Mouse (Mus musculus): ENCODE measurements at regions not wholly inside any gene's neighbourhood (a gene's known extent, or its start where the extent isn't known, plus 50 kb on each side); places are given as distances from the start of the nearest gene placed in this dataset.

DNA sequence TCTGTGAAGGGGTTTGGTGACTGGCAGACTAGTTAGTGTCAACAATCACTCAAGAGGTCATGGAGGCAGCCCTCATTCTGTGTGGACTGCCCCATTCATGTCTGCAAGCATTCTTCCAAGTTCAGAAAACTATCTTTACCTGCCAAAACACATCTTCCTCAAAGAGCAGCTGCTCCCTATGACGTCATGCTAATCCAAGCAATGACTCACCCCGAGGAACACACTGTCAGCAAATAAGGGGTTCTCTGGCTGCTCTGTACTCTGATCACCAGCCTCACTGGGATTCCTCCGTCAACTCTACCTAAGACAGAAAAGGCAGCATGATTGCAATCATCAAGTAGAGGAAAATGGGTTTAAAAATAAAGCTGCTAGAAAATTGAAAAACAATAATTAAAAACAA is 165.4 kb upstream of the Nabp1 start:
- peak; percentile 77 for DNase-seq

DNA sequence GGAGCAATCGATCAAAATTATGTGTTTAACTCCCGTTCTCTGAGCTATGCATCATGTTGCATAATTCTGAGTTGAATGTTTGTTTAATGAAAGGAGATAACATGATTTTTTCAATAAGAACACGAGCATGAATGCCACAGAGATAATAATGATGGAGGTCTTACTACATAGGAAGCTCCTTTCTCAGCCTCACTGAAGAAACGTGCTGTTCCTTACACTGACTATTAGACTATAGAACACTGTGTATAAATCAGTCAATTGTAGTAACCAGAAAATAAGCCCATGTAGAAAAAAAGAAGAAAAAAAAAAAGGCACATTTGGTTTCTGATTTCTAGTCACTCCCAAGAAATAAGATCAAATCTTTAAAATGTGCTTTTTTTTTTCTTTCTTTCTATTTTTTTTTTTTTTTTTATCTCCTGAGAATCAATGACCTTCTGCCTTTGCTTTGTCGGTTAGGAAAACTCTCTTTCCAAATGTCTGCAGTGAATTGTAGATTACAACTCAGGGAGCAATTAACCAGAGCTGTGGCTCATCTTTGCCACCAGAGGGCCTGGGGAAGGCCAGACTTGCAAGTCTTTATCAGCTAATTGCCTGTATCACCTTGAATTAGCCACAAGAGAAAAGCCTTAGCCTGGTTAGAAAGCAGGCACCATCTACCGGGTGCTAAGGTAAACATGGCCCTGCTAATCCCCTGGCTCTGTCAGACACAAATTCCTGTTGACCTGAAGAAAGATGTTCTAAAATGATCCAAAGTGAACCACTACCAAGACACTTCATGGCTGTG is 160.5 kb upstream of the Nabp1 start:
- DNase-seq = peak; percentile 41

DNA sequence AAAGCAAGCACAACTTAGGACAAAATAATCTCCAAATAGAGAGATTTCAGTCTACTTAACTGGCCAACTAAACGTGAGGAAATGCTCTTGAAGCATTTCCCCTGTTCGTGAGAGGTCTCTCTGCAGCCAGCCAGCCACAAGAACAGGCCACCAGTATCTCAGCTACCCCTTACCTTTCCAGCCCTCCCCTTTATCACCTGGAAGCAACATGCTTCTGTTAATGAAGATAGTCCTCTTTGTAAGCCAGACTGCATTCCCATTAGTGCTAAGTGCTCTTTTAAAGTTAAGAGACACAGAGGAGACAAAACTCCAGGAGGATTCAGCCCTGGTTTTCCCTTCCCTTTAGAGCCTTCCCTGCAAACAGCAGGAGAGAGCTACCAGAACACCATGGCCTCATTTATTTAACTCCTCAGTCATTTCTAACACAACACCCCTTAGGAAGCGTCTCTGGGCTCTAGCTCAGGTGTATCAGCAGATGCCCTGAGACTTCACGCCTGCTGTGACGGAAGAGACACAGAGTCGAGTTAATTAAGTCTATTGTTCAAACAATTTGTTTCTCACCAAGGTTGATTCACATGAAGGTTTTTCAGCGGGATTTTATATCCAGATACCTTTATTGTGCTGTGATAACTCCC is 157.8 kb upstream of the Nabp1 start:
- no peak for DNase-seq

DNA sequence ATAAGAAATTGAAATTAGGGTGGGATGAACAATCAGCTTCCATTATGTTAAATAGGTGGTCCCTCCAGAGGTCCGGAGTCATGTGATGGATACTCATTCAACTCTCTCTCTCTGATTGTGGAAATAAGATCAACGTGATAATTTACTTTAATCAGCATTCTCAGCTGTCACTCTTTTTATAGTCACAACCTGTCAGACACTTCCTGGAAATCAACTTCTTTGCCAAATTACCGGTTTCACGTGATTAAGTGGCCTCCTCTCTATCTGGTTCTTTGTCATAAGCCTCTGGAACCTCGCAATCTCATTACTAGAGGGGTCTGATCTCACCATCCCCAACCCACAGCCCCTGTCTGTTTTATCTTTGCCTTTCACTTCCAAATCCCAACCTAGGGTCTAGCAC is 155.6 kb upstream of the Nabp1 start:
- no peak for DNase-seq

DNA sequence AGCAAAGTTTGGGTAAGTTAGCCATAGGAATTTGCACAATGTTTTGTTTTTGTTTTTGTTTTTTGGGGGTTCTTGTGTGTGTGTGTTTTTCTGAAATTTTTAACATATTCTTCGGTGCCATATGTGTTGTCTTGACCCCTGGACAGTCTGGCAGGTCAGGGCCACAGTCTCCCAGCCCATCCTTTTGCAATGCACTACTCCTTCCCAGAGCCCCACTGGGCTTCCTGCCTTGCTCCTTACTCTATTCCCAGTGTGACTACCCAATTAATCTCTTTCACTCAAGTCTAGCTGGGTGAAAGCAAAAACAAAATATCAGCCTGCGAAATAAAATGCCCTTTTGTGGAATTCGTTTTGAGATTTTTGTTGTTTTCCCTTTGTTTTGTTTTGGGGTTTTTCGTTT is 154.6 kb upstream of the Nabp1 start:
- no peak for DNase-seq

DNA sequence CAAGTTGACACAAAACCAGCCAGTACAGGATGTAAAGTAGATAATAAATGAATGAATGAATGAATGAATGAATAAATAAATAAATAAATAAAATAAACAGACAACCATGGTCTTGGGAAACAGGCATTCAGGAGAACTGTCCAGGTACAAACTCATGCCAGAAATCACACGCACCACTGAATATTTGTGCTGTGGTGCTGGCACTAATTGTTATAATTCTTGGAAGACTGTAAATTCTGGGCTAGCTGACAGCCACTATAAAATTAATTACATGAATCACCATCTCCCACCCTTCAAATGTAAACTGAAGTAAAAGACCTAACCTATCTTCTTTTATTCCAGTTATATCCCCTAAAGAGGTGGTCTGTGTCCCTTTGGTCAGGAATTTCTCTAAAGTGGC is 151.6 kb upstream of the Nabp1 start:
- peak; percentile 35 for DNase-seq

DNA sequence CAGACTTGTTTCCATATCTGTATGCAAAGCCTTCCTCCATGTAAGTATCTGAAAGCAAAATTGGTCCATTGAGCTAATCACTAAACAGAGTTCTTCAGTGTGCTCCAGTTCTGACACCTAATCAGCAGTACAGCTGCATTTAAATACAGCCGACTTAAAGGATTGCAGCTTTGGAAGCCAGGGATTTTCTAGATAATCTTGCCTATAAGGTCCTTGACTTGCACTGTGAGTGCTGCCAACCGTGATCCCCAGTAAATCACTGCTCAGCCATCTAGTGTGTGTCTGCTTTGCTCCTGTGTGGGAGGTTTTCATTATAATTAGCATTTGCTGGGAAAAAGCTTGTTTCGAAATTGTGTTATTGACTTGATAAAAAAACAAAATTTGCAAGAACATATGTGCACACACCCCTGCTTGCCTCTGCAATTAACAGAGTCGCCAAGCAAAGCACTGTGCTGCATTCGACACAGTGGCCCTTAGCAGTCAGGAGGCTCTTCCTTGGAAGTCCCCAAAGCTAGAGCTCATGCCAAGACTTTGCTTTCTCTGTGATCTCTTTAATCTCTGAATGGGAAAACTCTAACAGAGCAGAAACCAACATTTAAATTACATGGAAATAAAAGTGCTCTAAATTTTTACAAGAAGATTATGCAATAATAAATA is 150.0 kb upstream of the Nabp1 start:
- DNase-seq = peak; percentile 79

DNA sequence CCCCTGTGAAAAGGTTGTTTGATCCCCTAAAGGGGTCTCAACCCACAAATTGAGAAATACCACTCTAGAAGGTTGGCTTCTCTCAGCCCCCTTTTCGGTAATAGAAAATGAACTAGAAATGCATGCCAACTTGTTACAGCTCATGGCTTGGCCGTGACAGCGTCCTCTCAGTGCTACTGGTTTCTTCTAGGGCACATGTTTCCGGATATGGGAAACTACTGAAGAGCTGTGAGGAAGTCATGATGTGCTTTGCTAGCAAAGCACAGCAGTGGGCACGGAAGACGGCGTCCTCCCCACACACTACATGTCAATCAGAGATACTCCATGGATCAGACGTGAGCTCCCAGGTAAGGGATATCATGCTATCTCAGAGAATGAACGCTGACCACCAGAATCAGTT is 148.1 kb upstream of the Nabp1 start:
- no peak for DNase-seq

DNA sequence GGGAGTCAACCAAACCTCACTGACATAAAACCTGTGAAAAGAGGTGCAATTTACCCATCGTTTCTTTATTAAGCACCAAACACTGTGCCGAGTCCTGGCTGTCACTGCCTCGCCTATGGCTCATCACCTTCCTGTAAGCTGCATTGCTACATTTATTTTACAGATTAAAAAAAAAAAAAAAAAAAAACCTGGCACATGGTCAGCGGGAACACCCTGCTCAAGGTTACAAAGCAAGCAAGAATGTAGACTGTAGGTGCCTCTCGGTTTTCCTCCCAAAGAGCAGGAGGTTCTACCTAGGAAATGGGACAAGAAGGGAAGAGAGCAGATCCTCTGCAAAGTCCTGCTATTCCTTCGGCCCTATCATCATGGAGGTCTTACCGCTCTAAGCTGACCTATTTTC is 146.9 kb upstream of the Nabp1 start:
- no peak for DNase-seq

DNA sequence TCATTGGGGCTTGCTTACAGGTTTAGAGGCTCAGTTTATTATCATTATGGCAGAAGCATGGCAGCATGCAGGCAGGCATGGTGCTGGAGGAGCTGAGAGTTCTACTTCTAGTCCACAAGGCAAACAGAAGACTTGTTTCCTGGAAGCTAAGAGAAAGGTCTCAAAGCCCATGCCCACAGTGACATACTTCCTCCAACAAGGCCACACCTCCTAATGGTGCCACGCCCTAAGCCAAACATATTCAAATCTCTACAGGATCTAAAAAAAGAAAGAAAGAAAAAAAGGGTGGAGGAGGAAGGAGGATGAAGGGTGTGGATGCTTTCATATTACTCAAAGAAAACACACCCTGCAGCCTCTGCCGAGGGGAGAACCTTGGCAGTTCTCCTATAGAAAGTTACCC is 146.3 kb upstream of the Nabp1 start:
- no peak for DNase-seq

DNA sequence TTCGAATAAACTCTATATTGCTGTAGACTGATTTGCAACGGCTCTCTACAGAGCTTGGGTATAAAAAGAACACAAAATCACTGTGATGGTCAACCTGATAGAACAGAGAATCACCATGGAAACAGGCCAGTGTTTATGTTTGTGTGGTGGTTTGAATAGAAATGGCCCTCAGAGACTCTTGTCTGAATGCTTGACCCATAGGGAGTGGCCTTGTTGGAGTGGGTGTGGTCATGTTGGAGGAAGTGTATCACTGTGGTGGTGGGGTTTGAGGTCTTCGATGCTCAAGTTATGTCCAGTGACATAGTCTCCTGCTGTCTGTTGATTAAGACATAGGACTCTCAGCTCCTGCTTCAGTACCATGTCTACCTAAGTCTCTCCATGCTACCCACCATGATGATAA is 144.8 kb upstream of the Nabp1 start:
- no peak for DNase-seq

DNA sequence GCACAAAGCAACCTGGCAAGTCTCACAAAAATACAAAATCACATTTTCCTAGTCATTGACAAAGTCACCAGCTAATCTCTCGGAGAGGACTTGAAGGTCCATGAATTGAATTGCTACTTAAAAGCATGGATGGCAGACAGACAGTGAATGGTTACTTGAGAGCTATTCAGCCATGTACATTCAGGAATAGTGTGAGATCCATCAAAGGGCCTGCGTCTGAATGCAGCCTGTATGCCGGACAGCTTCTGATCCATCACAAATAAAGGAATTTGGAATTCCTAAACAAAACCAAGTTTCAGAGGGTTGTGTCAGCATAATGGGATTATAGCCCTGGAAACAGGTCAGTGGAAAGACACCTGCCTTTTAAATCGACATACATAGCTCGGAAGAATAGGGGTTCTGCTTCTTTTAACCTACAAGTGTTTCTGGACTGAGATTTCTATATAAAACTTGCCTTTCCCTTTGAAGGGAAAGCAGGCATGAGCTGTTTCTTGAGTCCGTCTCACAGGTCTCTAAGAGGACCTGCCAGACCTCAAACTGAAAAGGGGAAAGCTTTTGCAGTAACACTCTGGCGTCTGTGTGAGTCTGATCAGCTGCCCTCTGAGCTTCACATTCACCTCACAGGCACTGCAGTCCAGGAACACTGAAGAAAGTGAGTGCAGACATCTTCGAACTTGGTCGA is 144.1 kb upstream of the Nabp1 start:
- no peak for DNase-seq

DNA sequence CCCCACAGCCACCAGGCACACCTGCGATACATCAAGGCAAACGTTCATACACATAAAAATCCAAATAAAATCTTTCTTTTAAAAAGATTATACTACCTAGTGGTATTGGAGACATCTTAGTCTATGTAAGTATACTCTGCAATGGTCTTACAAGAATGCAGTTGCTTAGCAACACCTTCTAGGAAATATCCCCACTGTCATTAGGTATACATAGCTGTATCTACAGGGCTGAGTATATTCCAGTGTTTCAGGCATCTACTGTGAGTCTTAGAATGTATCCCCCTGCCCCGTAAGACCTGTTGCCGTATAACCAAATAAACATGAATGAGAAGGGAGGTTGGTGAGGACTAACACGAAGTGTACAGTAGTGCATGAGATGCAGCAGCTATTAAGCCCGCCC is 142.8 kb upstream of the Nabp1 start:
- DNase-seq = no peak

DNA sequence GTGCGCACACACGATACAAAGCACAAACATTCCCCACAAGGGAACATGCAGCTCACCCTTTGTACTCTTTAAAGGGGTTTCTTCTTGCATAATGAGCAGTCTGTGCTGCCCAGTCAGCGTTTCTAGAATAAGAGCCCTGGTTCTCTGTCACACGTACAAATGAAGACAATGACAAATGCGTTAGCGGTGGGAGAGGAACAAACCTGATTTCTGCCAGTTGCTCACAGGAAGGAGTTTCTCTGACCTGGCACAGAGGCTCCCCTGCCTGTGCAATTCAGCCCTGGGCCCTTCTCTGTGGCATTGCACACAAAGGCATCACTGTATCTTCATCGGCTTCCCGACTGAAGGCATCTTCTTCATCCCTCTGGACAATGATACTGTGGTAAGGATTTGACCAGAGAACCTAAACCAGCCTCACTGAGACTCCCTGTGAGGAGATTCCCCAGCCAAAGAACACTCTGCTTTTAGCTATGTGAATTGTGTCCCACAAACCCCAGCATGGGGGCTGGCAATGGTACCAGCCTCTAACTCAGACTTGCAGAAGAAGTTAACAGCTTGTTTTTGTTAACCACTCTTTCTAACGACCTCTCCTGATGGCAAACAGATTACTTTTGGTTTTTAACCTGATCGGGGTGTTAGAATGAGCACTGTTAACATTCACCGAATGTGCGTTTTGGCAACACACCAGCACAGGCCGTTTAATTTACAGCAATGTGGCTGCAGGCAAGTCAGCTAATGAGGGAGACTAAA is 139.5 kb upstream of the Nabp1 start:
- peak; percentile 61 for DNase-seq

DNA sequence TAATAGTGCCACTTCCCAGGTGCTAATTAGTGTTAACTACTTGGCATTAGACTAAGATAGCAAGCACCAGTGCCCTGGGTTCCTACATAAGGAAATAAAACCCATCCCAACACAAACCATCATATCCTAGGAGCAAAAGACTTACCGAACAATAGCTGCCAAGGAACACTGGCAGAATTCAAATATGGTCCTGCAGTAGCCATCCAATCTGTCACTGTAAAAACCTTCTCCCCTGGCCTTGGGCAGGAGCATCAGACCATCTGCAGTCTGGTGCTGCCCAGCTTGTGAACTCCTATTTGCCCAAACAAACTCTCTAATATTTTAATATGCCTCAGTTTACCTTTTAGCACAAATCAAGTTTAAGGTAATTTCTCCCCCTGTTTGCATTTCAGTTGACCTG is 137.9 kb upstream of the Nabp1 start:
- no peak for DNase-seq

DNA sequence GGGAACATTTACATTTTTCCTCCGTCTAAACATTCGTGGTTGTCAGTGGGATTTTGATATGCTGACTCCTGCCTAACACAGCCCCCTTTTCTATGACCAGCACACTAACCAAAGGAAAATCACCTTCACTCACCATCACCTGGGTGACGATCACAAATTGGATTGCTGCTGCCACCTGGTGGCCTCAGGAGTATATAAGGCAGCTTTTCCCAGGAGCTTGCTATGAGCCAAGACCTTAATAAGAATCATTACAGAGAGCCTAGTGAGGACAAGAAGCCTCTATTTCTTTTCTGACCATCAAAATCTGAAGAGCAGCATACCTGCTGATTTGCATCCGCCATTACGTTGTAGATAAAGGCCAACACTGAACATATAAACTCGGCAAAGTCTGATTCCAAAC is 137.3 kb upstream of the Nabp1 start:
- peak; percentile 68 for DNase-seq

DNA sequence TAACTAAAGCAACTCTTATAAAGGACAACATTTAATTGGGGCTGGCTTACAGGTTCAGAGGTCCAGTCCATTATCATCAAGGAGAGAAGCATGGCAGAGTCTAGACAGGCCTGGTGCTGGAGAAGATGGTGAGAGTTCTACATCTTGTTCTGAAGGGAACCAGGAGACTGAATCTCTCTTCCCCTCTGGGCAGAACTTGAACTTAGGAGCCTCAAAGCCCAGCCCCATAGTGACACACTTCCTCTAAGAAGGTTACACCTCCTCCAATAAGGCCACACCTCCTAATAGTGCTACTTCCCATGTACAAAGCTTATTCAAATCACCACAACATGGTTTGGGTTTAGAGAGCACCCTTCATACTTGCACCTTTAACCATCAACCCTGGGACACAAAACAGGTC is 136.5 kb upstream of the Nabp1 start:
- DNase-seq = no peak

DNA sequence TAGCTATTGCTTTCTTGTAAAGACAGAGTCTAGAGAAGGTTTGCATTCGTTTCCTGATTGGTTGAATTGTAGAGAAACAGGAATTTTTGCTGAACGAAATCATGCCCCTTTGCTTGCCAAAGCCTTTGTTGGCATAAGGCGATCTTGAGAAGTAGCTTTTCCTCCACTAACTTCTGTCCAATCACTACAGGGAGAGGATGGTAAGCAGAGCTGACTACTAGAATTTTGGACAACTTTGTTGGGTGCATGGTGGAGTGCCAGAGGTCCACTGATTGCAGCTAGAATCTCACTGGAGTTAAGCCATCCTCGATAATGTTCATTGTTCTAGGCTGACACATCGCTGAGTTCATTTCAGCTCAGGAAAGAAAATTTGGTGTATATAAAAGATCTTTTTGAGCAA is 131.1 kb upstream of the Nabp1 start:
- no peak for DNase-seq

DNA sequence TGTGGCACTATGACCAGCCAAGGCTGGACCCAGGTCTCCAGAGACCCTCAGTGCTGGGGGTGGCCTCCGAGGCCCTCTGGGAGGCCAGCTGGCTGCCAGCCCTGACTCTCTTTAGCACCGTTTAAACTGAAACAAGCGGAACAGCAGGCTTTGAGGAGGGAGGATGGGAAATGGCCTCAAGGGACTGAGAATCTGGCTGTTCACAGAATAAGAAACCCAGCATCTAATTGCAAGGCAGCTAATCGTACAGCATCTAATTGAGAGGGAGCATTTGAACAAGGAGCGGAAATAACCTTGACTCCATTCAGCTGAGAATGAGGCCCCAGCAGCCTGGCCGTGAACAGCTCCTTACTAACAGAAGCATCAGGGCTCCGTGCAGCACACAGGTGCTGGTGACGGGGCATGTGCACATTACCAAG is 129.2 kb upstream of the Nabp1 start:
- DNase-seq = peak; percentile 71

DNA sequence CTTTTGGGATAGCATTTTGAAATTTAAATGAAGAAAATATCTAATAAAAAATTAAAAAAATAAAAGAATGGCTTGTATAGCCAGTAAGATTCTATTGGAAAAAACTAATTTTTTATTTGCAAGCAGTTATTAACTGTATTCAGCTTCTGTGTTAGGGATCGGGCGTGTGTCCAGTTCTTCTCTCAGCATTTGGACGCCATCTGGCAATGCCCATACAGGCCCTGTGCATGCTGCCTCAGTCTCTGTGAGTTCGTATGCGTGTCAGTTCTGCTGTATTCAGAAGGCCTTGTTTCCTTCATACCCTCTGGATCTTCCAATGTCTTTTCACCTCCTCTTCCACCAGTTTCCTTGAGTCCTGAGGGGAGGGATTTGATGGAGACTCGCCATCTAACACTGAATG is 123.8 kb upstream of the Nabp1 start:
- DNase-seq = no peak

DNA sequence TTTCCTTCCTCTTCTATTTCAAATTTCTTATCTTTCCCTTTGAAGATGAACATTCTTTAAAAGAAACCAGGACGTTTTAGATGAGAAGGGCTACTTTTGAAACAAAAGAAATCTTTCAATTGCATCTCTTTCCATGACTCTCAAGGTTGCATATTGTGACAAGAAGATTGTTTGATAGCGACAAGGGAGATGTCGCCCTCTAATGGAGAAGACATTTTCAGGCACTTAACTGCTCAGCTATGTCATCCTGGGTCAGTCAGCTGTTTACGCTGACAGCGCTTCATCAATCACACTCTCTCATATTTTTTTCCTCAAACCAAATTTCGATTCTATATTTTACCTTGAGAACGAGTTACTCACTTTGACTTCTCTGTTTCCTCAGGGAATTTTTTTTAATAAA is 122.2 kb upstream of the Nabp1 start:
- peak; percentile 60 for DNase-seq

DNA sequence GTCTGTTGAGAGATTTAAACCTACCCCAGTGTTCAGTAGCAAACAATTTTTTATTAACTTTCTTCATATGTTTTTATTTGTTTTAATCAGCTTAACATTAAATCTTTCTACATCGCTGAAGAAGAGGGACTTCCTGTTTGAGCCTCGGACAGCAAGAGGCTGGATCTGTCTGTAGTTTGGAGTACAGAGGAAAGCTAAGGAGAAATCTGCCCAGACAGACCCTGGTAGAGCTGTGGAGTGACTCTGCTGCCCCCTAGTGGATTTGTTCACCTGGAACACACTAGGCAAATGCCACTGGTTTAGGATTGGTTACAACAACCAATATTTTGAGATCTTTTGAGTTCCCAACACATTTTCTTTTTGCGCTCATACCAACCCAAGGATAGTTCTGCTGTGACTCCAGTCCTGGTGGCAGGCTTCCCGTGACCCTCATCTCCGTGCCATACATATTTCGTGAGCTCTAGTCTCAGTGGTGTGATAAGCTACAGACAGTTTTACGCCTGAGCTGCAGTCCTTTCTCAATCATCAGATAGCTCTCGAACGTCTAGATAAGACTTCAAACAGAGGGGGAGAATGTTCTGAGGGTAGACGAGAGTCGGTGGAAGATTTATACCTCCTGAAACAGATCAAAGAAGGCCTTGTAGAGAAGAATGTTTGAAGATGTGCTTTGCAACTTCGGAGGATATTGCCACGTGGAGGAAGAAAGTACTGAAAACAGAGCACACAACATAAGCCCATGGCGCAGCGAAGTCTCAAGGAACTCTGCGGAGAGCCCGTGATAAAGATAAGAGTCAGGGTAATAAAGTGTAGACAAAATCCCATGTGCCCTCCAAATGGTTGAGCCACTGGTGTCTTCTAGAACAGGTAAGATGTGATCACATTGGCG is 119.0 kb upstream of the Nabp1 start:
- peak; percentile 89 for DNase-seq

All from retina, postnatal 1 day (tissue).